Mouse (Mus musculus) kidney, adult 2 months (tissue): ENCODE data around the gene Prdm16. TPM values are rescaled to one million over a fixed set of nuclear protein-coding genes. Genes with fewer than 3 reads are reported as not detected.
A peak's percentile ranks its signal among the peaks of the same experiment; 100 is the strongest.

Source experiments
- DNase-seq: peaks from one replicate; pipeline ENCODE4 v3.0.0; 2021
- H3K27ac ChIP-seq: fragments of 200-500 bp; 2 replicates; pipeline ENCODE4 v1.5.1; 2012; ENCODE audit warnings: low read depth, low read length, control low read depth, inconsistent platforms; ENCODE audit not compliant: insufficient read depth
- H3K27me3 ChIP-seq: fragments of 200-500 bp; replicated peaks from 2 replicates; pipeline ENCODE4 v1.6.1; 2012; ENCODE audit warnings: mild to moderate bottlenecking, moderate library complexity, low read length, inconsistent platforms; ENCODE audit not compliant: control insufficient read depth, insufficient read depth
- H3K36me3 ChIP-seq: fragments of 200-500 bp; 2 replicates; pipeline ENCODE4 v1.6.1; 2012; ENCODE audit warnings: mild to moderate bottlenecking, moderate library complexity, low read length, inconsistent platforms; ENCODE audit not compliant: control insufficient read depth, insufficient read depth
- H3K4me1 ChIP-seq: fragments of 200-500 bp; 2 replicates; pipeline ENCODE4 v1.6.1; 2011; ENCODE audit warnings: low read length; ENCODE audit not compliant: control insufficient read depth, insufficient read depth
- H3K4me3 ChIP-seq: fragments of 200-500 bp; 2 replicates; pipeline ENCODE4 v1.5.1; 2011; ENCODE audit warnings: mild to moderate bottlenecking, low read depth, low read length, control low read depth; ENCODE audit not compliant: insufficient read depth
- CTCF ChIP-seq: fragments of 200-500 bp; conservative IDR thresholded peaks from 2 replicates; pipeline ENCODE4 v1.5.1; 2011; ENCODE audit warnings: low read depth, mild to moderate bottlenecking, control low read depth, low read length, moderate library complexity, mixed read lengths; ENCODE audit not compliant: insufficient read depth, insufficient read length
- POLR2A ChIP-seq: fragments of 200-500 bp; IDR thresholded peaks from one replicate; pipeline ENCODE4 v1.6.1; 2011; ENCODE audit warnings: low read depth, low read length, control low read depth
- WGBS: fragments of 180-500 bp; shearing (Covaris S2); methylation state at CpG from one replicate; pipeline ENCODE4 v1.1.7; 2018; 5-methylcytosine and 5-hydroxymethylcytosine counted together
- polyA plus RNA-seq: library from polyadenylated mRNA; depleted of rRNA; stranded (reverse); fragments of >200 nt; gene quantifications from 2 replicates; pipeline ENCODE4 v1.2.3, GENCODE M21; 2012

Gene Prdm16
- polyA plus RNA-seq, 1 experiment: 7.1 TPM

- WGBS: 75% methylated on average over 3 of the region's 3 CpGs
- Histone ChIP-seq H3K27ac (no peak overlapping the region), H3K4me1 (peaks cover 9% of the 10 kb centered on the region; the same call in 1 of the 2 replicates), H3K36me3 (no peaks in the 10 kb centered on the region), H3K4me3 (no peak overlapping the region), H3K27me3 (no peaks in the 10 kb centered on the region)
- TF ChIP-seq CTCF: no peak
- TF ChIP-seq POLR2A: no peak
- DNase-seq: no peak
Observed at GRCm38 (mm10) chr4:154601006-154601405, 35.7 kb downstream of the Prdm16 start.

- Histone ChIP-seq H3K4me3 (no peak overlapping the region), H3K4me1 (peaks cover 9% of the 10 kb centered on the region; the same call in 1 of the 2 replicates), H3K27ac (no peak overlapping the region), H3K27me3 (no peaks in the 10 kb centered on the region), H3K36me3 (no peaks in the 10 kb centered on the region)
- DNase-seq: peak; percentile 48
- 40% methylated on average over 10 of the region's 10 CpGs for WGBS
- no peak for TF ChIP-seq POLR2A
Observed at GRCm38 (mm10) chr4:154599977-154600376, 36.7 kb downstream of the Prdm16 start.

- no peaks in the 10 kb centered on the region for H3K27me3 ChIP-seq
- no peak overlapping the region for H3K4me3 ChIP-seq
- no peak for TF ChIP-seq POLR2A
- no peak for TF ChIP-seq CTCF
- peaks cover 9% of the 10 kb centered on the region; the same call in 1 of the 2 replicates for H3K4me1 ChIP-seq
- no peak overlapping the region for H3K27ac ChIP-seq
- no peak for DNase-seq
- WGBS: 73% methylated on average over 7 of the region's 7 CpGs
- no peaks in the 10 kb centered on the region for H3K36me3 ChIP-seq
Observed at GRCm38 (mm10) chr4:154598357-154598756, 38.3 kb downstream of the Prdm16 start.

GRCm38 (mm10) chr4:154596805-154597204 lies 39.9 kb downstream of the Prdm16 start:
- Histone ChIP-seq H3K27me3 (no peaks in the 10 kb centered on the region), H3K36me3 (no peaks in the 10 kb centered on the region), H3K4me1 (peaks cover 9% of the 10 kb centered on the region; the same call in 1 of the 2 replicates), H3K27ac (no peak overlapping the region), H3K4me3 (no peak overlapping the region)
- TF ChIP-seq CTCF (no peak), POLR2A (no peak)
- no peak for DNase-seq
- 75% methylated on average over 4 of the region's 4 CpGs for WGBS

GRCm38 (mm10) chr4:154594761-154595556 lies 41.7 kb downstream of the Prdm16 start:
- WGBS: 32% methylated on average over 21 of the region's 21 CpGs
- no peaks in the 10 kb centered on the region for H3K27me3 ChIP-seq
- no peak overlapping the region for H3K4me3 ChIP-seq
- TF ChIP-seq POLR2A (no peak), CTCF (no peak)
- H3K27ac ChIP-seq: no peak overlapping the region
- peaks cover 6% of the 10 kb centered on the region; the same call in 1 of the 2 replicates for H3K4me1 ChIP-seq
- no peak for DNase-seq
- no peaks in the 10 kb centered on the region for H3K36me3 ChIP-seq

- TF ChIP-seq POLR2A: no peak
- TF ChIP-seq CTCF: no peak
- no peak for DNase-seq
- Histone ChIP-seq H3K27me3 (no peaks in the 10 kb centered on the region), H3K4me1 (0 out of 2 replicates have a peak, but pooled peaks cover 3% of the 10 kb centered on the region), H3K4me3 (no peak overlapping the region), H3K27ac (no peak overlapping the region), H3K36me3 (no peaks in the 10 kb centered on the region)
- WGBS: 63% methylated on average over 17 of the region's 17 CpGs
Observed at GRCm38 (mm10) chr4:154594116-154594760, 42.4 kb downstream of the Prdm16 start.

- Histone ChIP-seq H3K4me3 (no peak overlapping the region), H3K4me1 (no peaks in the 10 kb centered on the region), H3K27me3 (no peaks in the 10 kb centered on the region), H3K27ac (no peak overlapping the region), H3K36me3 (no peaks in the 10 kb centered on the region)
- no peak for TF ChIP-seq POLR2A
- TF ChIP-seq CTCF: no peak
- no peak for DNase-seq
- 68% methylated on average over 13 of the region's 13 CpGs for WGBS
Observed at GRCm38 (mm10) chr4:154592562-154592961, 44.1 kb downstream of the Prdm16 start.
